Mouse (Mus musculus) spleen, adult 2 months (tissue): ENCODE results near the gene Snx13. TPM values are rescaled to one million over a fixed set of nuclear protein-coding genes. Genes with fewer than 3 reads are reported as not detected.

ENCODE experiments used
- DNase-seq, 2 experiments: peaks; one replicate each; pipeline versions ENCODE4 v3.0.0 to v3.0.0-alpha.2; 2012 to 2021; ENCODE audit warnings: low spot score in 2 of 2, low read depth in 1 of 2
- H3K27ac ChIP-seq: fragments of 200-500 bp; 2 replicates; pipeline ENCODE4 v1.5.1; 2012; ENCODE audit warnings: low read length, inconsistent platforms; ENCODE audit not compliant: insufficient read depth
- H3K27me3 ChIP-seq: fragments of 200-500 bp; 2 replicates; pipeline ENCODE4 v1.6.1; 2012; ENCODE audit warnings: mild to moderate bottlenecking, moderate library complexity, low read length, inconsistent platforms; ENCODE audit not compliant: control insufficient read depth, insufficient read depth
- H3K36me3 ChIP-seq: fragments of 200-500 bp; 2 replicates; pipeline ENCODE4 v1.6.1; 2012; ENCODE audit warnings: mild to moderate bottlenecking, low read length, inconsistent platforms; ENCODE audit not compliant: control insufficient read depth, insufficient read depth
- H3K4me1 ChIP-seq: fragments of 200-500 bp; 2 replicates; pipeline ENCODE4 v1.6.1; 2011; ENCODE audit warnings: inconsistent platforms; ENCODE audit not compliant: control insufficient read depth, insufficient read depth, insufficient read length
- H3K4me3 ChIP-seq: fragments of 200-500 bp; 2 replicates; pipeline ENCODE4 v1.5.1; 2011; ENCODE audit warnings: mild to moderate bottlenecking, inconsistent platforms; ENCODE audit not compliant: insufficient read depth, insufficient read length; ENCODE audit errors: extremely low read depth
- CTCF ChIP-seq: fragments of 200-500 bp; IDR thresholded peaks from 2 replicates; pipeline ENCODE4 v1.5.1; 2011; ENCODE audit warnings: mild to moderate bottlenecking, inconsistent platforms; ENCODE audit not compliant: insufficient read depth, insufficient read length, insufficient replicate concordance; ENCODE audit errors: extremely low read depth
- POLR2A ChIP-seq: fragments of 200-500 bp; IDR thresholded peaks from 2 replicates; pipeline ENCODE4 v1.6.1; 2011; ENCODE audit warnings: low read depth, low read length, inconsistent platforms
- WGBS: fragments of 180-500 bp; shearing (Covaris S2); methylation state at CpG from one replicate; pipeline ENCODE4 v1.1.7; 2018; 5-methylcytosine and 5-hydroxymethylcytosine counted together
- polyA plus RNA-seq: library from polyadenylated mRNA; depleted of rRNA; stranded (reverse); fragments of >200 nt; gene quantifications from 2 replicates; pipeline ENCODE4 v1.2.3, GENCODE M21; 2012

The Snx13 gene
- polyA plus RNA-seq, 1 experiment = 2.4 TPM

- no peak for DNase-seq
- H3K4me1 ChIP-seq = no peaks in the 10 kb centered on the region
- WGBS = 74% methylated on average over 3 of the region's 3 CpGs
- no peaks in the 10 kb centered on the region for H3K27me3 ChIP-seq
- H3K4me3 ChIP-seq = no peak overlapping the region
- H3K36me3 ChIP-seq = no peaks in the 10 kb centered on the region
- TF ChIP-seq POLR2A = no peak
- TF ChIP-seq CTCF = no peak
- no peak overlapping the region for H3K27ac ChIP-seq
These were observed 16.9 kb downstream of the Snx13 start for GRCm38 (mm10) chr12:35063697-35064468.

GRCm38 (mm10) chr12:35067621-35068020, 20.6 kb downstream of the Snx13 start:
- H3K4me1 ChIP-seq = no peaks in the 10 kb centered on the region
- H3K4me3 ChIP-seq = no peak overlapping the region
- no peak for TF ChIP-seq CTCF
- TF ChIP-seq POLR2A = no peak
- no peaks in the 10 kb centered on the region for H3K36me3 ChIP-seq
- H3K27me3 ChIP-seq = no peaks in the 10 kb centered on the region
- DNase-seq = no peak
- H3K27ac ChIP-seq = no peak overlapping the region

- TF ChIP-seq POLR2A = no peak
- TF ChIP-seq CTCF = no peak
- Histone ChIP-seq H3K27me3 (no peaks in the 10 kb centered on the region), H3K4me1 (no peaks in the 10 kb centered on the region), H3K36me3 (no peaks in the 10 kb centered on the region), H3K4me3 (no peak overlapping the region), H3K27ac (no peak overlapping the region)
- DNase-seq = no peak
These were observed 24.4 kb downstream of the Snx13 start for GRCm38 (mm10) chr12:35071336-35071735.

- DNase-seq = no peak
- TF ChIP-seq CTCF = no peak
- no peak for TF ChIP-seq POLR2A
- Histone ChIP-seq H3K36me3 (no peaks in the 10 kb centered on the region), H3K4me1 (no peaks in the 10 kb centered on the region), H3K27me3 (no peaks in the 10 kb centered on the region), H3K27ac (no peak overlapping the region), H3K4me3 (no peak overlapping the region)
These were observed 25.2 kb downstream of the Snx13 start for GRCm38 (mm10) chr12:35072178-35072577.

GRCm38 (mm10) chr12:35075993-35076392, 29.0 kb downstream of the Snx13 start:
- no peak overlapping the region for H3K27ac ChIP-seq
- 87% methylated on average over 3 of the region's 3 CpGs for WGBS
- no peaks in the 10 kb centered on the region for H3K27me3 ChIP-seq
- no peaks in the 10 kb centered on the region for H3K36me3 ChIP-seq
- H3K4me3 ChIP-seq = no peak overlapping the region
- H3K4me1 ChIP-seq = no peaks in the 10 kb centered on the region
- DNase-seq = no peak
- no peak for TF ChIP-seq CTCF
- TF ChIP-seq POLR2A = no peak

GRCm38 (mm10) chr12:35123549-35123948, 76.6 kb downstream of the Snx13 start:
- no peak overlapping the region for H3K27ac ChIP-seq
- whole genome bisulfite sequencing = 19% methylated on average over 3 of the region's 3 CpGs
- no peak overlapping the region for H3K4me3 ChIP-seq
- TF ChIP-seq POLR2A = no peak
- peak in 1 of 2 experiments; percentile 7 for DNase-seq
- H3K4me1 ChIP-seq = no peaks in the 10 kb centered on the region
- H3K27me3 ChIP-seq = no peaks in the 10 kb centered on the region
- peaks cover 5% of the 10 kb centered on the region for H3K36me3 ChIP-seq

- no peaks in the 10 kb centered on the region; the same call in 1 of the 2 replicates for H3K4me1 ChIP-seq
- no peaks in the 10 kb centered on the region for H3K36me3 ChIP-seq
- no peak for TF ChIP-seq POLR2A
- H3K27ac ChIP-seq = no peak overlapping the region
- 93% methylated on average over 4 of the region's 4 CpGs for WGBS
- no peaks in the 10 kb centered on the region for H3K27me3 ChIP-seq
- H3K4me3 ChIP-seq = no peak overlapping the region
- no peak for DNase-seq
These were observed 106.2 kb downstream of the Snx13 start for GRCm38 (mm10) chr12:35153186-35153585.
